Mouse (Mus musculus): ENCODE measurements around the gene Wwp2. TPM values are rescaled to one million over a fixed set of nuclear protein-coding genes. Genes with fewer than 3 reads are reported as not detected.

Gene Wwp2
- polyA plus RNA-seq, 1 experiment: 42.5 TPM

DNA sequence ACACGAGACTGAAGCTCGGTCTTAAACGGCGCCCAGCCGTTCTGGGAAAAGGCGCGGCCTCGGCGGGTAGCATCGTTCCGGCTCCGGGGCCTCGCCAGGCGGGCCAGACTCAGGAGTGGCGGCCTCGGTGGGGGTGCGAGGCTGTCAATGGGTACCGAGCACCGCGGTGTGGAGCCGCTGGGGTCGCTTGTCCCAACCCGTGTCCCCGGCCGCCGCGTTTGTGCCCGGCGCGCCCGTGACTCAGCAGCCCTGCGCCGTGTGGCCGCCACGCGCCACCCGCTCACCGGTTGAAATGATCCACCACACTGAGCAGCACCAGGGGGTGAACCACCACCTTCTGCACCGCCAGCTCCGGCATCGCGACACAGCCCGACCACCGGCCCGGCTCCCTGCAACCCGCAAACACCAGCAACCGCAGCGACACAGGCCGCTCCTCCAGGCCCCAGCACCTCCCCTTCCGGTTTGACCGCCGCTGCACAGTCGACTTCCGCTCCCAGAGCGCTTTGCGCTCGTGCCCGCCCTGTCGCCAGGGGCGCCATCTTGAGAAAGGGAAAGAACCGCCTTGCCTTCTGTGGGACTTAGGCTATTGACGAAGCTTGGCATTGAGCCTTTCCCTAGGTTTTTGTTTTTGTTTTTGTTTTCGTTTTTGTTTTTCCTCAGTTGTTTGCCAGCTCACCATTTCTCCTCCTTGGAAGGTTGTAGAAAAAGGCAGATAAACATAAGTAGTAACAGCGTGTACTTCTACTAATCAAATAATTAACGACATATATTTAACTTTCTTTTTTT is 152.0 kb downstream of the Wwp2 start, which contains the start of gene Psmd7:
TSS of gene Psmd7 (minus strand) at position 470 of the 786 bp plus-strand sequence.
- TF ChIP-seq POLR2A (IDR thresholded peaks at IDR 0.05; ENCODE audit: borderline replicate concordance, extremely low read depth, insufficient read depth, insufficient read length, poor library complexity, severe bottlenecking) (peak; percentile 91), CTCF (IDR thresholded peaks at IDR 0.05; ENCODE audit: borderline replicate concordance, extremely low read depth, insufficient read depth, insufficient read length) (peak; percentile 50; the same call in 1 of the 2 replicates)
- peak; percentile 98 for DNase-seq (ENCODE audit: low read depth)

DNA sequence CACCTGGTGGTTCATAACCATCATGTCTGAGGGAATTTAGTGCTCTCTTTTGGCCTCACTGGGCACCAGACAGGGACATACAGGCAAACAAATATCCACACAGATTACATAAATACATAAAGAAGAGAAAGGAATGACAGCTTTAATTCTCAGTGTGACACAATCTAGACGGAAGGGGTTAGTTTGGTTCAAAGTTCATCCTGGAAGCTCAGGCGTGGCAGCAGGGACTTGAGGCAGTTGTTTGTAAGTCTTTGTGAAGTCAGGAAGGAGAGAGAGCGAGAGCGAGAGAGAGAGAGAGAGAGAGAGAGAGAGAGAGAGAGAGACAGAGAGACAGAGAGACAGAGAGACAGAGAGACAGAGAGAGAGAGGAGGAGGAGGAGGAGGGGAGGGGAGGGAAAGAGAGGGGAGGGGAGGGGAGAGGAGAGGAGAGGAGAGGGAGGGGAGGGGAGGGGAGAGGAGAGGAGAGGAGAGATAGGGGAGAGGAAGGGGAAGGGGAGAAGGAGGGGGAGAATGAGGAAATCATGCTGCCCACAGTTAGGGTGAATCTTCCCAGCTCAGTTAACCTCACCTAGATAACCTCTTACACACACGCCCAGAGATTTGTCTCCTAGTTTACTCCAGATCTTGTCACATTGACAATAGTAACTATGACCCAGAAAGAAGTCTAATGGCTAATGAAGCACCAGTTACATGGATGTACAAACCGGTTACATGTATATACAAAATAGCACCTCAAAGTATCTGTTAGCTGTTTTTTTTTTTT is 158.0 kb downstream of the Wwp2 start:
- no peak for DNase-seq (ENCODE audit: low read depth)
- TF ChIP-seq CTCF (IDR thresholded peaks at IDR 0.05; ENCODE audit: borderline replicate concordance, extremely low read depth, insufficient read depth, insufficient read length) (no peak), POLR2A (IDR thresholded peaks at IDR 0.05; ENCODE audit: borderline replicate concordance, extremely low read depth, insufficient read depth, insufficient read length, poor library complexity, severe bottlenecking) (no peak)

DNA sequence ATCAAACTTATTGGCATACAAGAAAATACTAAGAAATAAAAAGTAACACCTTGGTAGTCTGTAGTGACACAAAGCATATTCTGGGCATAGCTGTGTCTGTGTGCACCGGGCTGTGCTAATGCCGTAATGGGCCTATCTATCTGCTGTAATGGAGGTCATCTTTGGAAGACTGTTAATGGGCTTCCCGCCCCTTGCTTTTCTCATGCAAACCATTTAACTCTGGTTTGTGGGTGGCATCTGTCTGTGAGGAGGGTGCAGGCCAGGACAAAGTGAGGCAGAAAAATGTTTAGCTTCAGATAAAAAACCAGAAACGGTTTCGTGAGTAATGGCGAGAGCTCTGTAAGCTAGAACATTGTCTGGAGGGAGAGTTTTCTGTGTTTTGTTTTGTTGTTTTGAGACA is 158.7 kb downstream of the Wwp2 start:
- TF ChIP-seq POLR2A (IDR thresholded peaks at IDR 0.05; ENCODE audit: borderline replicate concordance, extremely low read depth, insufficient read depth, insufficient read length, poor library complexity, severe bottlenecking): no peak
- no peak for TF ChIP-seq CTCF (IDR thresholded peaks at IDR 0.05; ENCODE audit: borderline replicate concordance, extremely low read depth, insufficient read depth, insufficient read length)
- DNase-seq (ENCODE audit: low read depth): peak; percentile 42

DNA sequence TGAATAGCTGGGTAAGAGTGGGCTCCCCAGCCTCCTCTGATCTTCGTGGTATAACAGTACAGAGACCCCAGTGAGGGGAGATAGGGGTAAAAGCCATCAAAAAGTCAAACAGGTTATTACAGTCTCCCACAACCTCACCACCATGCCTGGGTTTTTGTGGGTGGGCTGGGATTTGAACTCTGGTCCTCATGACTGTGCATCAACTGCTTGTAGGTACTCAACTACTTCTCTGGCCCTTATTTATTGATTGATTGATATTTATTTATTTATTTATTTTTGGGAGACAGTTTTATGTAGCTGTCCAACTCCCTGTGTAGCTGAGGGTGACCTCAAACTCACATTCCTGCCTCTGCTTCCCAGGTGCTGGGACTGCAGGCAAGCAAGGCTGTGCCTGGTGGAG is 161.6 kb downstream of the Wwp2 start:
- TF ChIP-seq POLR2A (IDR thresholded peaks at IDR 0.05; ENCODE audit: borderline replicate concordance, extremely low read depth, insufficient read depth, insufficient read length, poor library complexity, severe bottlenecking): no peak
- no peak for TF ChIP-seq CTCF (IDR thresholded peaks at IDR 0.05; ENCODE audit: borderline replicate concordance, extremely low read depth, insufficient read depth, insufficient read length)
- DNase-seq (ENCODE audit: low read depth): no peak

DNA sequence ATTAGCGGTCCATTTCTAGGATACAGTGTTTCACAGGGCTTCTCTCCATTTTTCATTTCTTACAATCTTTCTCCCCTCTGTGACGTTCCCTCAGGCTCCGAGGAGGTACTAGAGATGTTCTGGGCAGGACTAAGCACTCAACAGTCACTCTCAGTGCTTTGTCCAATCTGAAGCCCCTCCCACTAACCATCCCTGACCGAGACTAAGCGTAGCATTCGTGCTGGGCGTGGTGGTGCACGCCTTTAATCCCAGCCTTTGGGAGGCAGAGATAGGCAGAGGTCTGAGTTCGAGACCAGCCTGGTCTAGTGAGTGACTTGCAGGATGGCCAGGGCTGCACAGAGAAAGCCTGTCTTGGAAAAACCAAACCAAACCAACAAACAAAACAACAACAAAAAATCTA is 163.5 kb downstream of the Wwp2 start:
- TF ChIP-seq POLR2A (IDR thresholded peaks at IDR 0.05; ENCODE audit: borderline replicate concordance, extremely low read depth, insufficient read depth, insufficient read length, poor library complexity, severe bottlenecking) (no peak), CTCF (IDR thresholded peaks at IDR 0.05; ENCODE audit: borderline replicate concordance, extremely low read depth, insufficient read depth, insufficient read length) (no peak)

DNA sequence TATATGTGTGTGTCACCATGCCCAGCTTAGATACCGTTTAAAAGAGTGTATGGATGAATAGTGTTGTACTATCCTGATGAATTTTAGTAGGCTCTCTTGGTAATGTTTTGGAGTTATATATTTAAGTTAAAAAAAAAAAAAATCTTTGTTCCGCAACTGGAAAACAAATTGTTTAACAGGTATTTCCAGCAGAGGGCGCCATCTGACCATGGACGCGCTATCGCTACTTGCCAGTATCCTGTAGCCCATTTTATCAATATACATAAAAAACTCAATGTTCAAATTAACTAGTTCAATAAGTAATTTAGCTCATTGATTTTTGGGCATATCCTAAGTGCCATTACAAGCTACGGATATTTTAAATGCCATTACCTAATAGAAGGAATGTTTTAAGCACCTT is 166.9 kb downstream of the Wwp2 start:
- TF ChIP-seq POLR2A (IDR thresholded peaks at IDR 0.05; ENCODE audit: borderline replicate concordance, extremely low read depth, insufficient read depth, insufficient read length, poor library complexity, severe bottlenecking): no peak
- peak; percentile 79; the same call in 1 of the 2 replicates for TF ChIP-seq CTCF (IDR thresholded peaks at IDR 0.05; ENCODE audit: borderline replicate concordance, extremely low read depth, insufficient read depth, insufficient read length)

More for the DNA sequence above, 163.5 kb downstream of the Wwp2 start:
- DNase-seq (ENCODE audit: low read depth): no peak

More for the DNA sequence above, 166.9 kb downstream of the Wwp2 start:
- DNase-seq (ENCODE audit: low read depth): peak; percentile 91

Other genes with a start within 250 kb of the Wwp2 start
- 39.8 and 42.7 TPM in 2 replicates for gene Nfat5, start 142.9 kb upstream of the Wwp2 start, polyA plus RNA-seq (2012; rRNA removed)
- 1.8 and 2.8 TPM in 2 replicates for gene Nqo1, start 33.2 kb upstream of the Wwp2 start, polyA plus RNA-seq (2012; rRNA removed)
- 77.5 and 92.8 TPM in 2 replicates for gene Nob1, start 11.3 kb upstream of the Wwp2 start, polyA plus RNA-seq (2012; rRNA removed)
- 117 and 127 TPM in 2 replicates for gene Psmd7, start 152.1 kb downstream of the Wwp2 start, polyA plus RNA-seq (2012; rRNA removed)

Data from brain, embryonic 14.5 days (tissue).